Mouse (Mus musculus) inflammation-experienced regulatory T-cells, adult 6 months (primary cell): ENCODE data around the gene Hsd17b11. TPM values are rescaled to one million over a fixed set of nuclear protein-coding genes. Genes with fewer than 3 reads are reported as not detected.
"Not testable (repeated sequence)": the region's sequence is repeated elsewhere in the genome, so short reads cannot be mapped to it uniquely, and the experiment has no call there.

Experiments
- ATAC-seq: one replicate; pipeline ENCODE4 v1.8.0; 2017
- polyA plus RNA-seq, 3 experiments: library from polyadenylated mRNA; unstranded; fragments of 100-300 nt; shearing (Covaris generic); gene quantifications; one replicate each; pipeline ENCODE4 v1.2.1; 2017

The Hsd17b11 gene
- polyA plus RNA-seq, 3 experiments from 2014 or later = 3.5 to 4.9 (median 3.8) TPM

GRCm38 (mm10) chr5:104035066-104035465, 13.3 kb upstream of the Hsd17b11 start:
- no peak for ATAC-seq

GRCm38 (mm10) chr5:104032434-104033097, 10.8 kb upstream of the Hsd17b11 start:
- no peak for ATAC-seq

- ATAC-seq = no peak
Measured at GRCm38 (mm10) chr5:104025245-104025854, 3.6 kb upstream of the Hsd17b11 start.

GRCm38 (mm10) chr5:104024762-104025161, 3.0 kb upstream of the Hsd17b11 start:
- no peak for ATAC-seq

GRCm38 (mm10) chr5:104024193-104024592, 2.5 kb upstream of the Hsd17b11 start:
- ATAC-seq = not testable (repeated sequence)

- ATAC-seq = no peak
Measured at GRCm38 (mm10) chr5:104023289-104024020, 1.7 kb upstream of the Hsd17b11 start.

GRCm38 (mm10) chr5:104022558-104022957, 839 bp upstream of the Hsd17b11 start:
- ATAC-seq = no peak

GRCm38 (mm10) chr5:104011419-104011818, 10.3 kb downstream of the Hsd17b11 start:
- no peak for ATAC-seq

- no peak for ATAC-seq
Measured at GRCm38 (mm10) chr5:104010261-104010660, 11.5 kb downstream of the Hsd17b11 start.

GRCm38 (mm10) chr5:104009421-104009820, 12.3 kb downstream of the Hsd17b11 start:
- no peak for ATAC-seq

GRCm38 (mm10) chr5:104007801-104008200, 13.9 kb downstream of the Hsd17b11 start:
- no peak for ATAC-seq

GRCm38 (mm10) chr5:104006811-104007210, 14.9 kb downstream of the Hsd17b11 start:
- no peak for ATAC-seq

GRCm38 (mm10) chr5:104003955-104004354, 17.8 kb downstream of the Hsd17b11 start:
- no peak for ATAC-seq

GRCm38 (mm10) chr5:104003256-104003931, 18.3 kb downstream of the Hsd17b11 start:
- no peak for ATAC-seq

GRCm38 (mm10) chr5:104002549-104003255, 19.0 kb downstream of the Hsd17b11 start:
- no peak for ATAC-seq

- ATAC-seq = peak; percentile 75
Measured at GRCm38 (mm10) chr5:103999738-104000137, 22.0 kb downstream of the Hsd17b11 start.

- no peak for ATAC-seq
Measured at GRCm38 (mm10) chr5:103998739-103999138, 23.0 kb downstream of the Hsd17b11 start.

- peak; percentile 58 for ATAC-seq
Measured at GRCm38 (mm10) chr5:103995181-103995580, 26.5 kb downstream of the Hsd17b11 start.

GRCm38 (mm10) chr5:103994669-103995068, 27.1 kb downstream of the Hsd17b11 start:
- no peak for ATAC-seq

GRCm38 (mm10) chr5:103993601-103994000, 28.1 kb downstream of the Hsd17b11 start:
- ATAC-seq = no peak

- no peak for ATAC-seq
Measured at GRCm38 (mm10) chr5:103992831-103993230, 28.9 kb downstream of the Hsd17b11 start.
